Mouse (Mus musculus) lung, embryonic 16.5 days (tissue): Measurements from ENCODE around the gene Bicra. TPM values are rescaled to one million over a fixed set of nuclear protein-coding genes. Genes with fewer than 3 reads are reported as not detected.
A peak's percentile ranks its signal among the peaks of the same experiment; 100 is the strongest.

ENCODE experiments used
- ATAC-seq: fragments of 200-750 bp; cut with Nextera tagmentation; 2 replicates; pipeline ENCODE4 v1.8.0; 2017; ENCODE audit warnings: low read depth, mild to moderate bottlenecking, moderate library complexity
- H3K27ac ChIP-seq: fragments of 300-500 bp; sonication (generic); 2 replicates; pipeline ENCODE4 v1.5.1; 2014; ENCODE audit warnings: mild to moderate bottlenecking, control low read depth, low read length
- H3K27me3 ChIP-seq: fragments of 300-500 bp; sonication (generic); 2 replicates; pipeline ENCODE4 v1.6.1; 2014; ENCODE audit warnings: low read depth, low read length, mixed read lengths; ENCODE audit not compliant: control insufficient read depth, insufficient read depth
- H3K36me3 ChIP-seq: fragments of 300-500 bp; sonication (generic); 2 replicates; pipeline ENCODE4 v1.6.1; 2014; ENCODE audit warnings: low read length; ENCODE audit not compliant: control insufficient read depth, insufficient read depth
- H3K4me1 ChIP-seq: fragments of 300-500 bp; sonication (generic); replicated peaks from 2 replicates; pipeline ENCODE4 v1.6.1; 2014; ENCODE audit warnings: low read length, mixed read lengths; ENCODE audit not compliant: control insufficient read depth, insufficient read depth
- H3K4me2 ChIP-seq: fragments of 300-500 bp; sonication (generic); 2 replicates; pipeline ENCODE4 v1.6.1; 2014; ENCODE audit warnings: low read depth, low read length, control low read depth
- H3K4me3 ChIP-seq: fragments of 300-500 bp; sonication (generic); 2 replicates; pipeline ENCODE4 v1.5.1; 2014; ENCODE audit warnings: mild to moderate bottlenecking, low read length, control low read depth
- H3K9ac ChIP-seq: fragments of 300-500 bp; sonication (generic); 2 replicates; pipeline ENCODE4 v1.6.1; 2014; ENCODE audit warnings: low read length, control low read depth
- H3K9me3 ChIP-seq: fragments of 300-500 bp; sonication (generic); 2 replicates; pipeline ENCODE4 v1.6.1; 2016; ENCODE audit warnings: low read length; ENCODE audit not compliant: control insufficient read depth
- WGBS: fragments of 180-500 bp; shearing (Covaris S2); extraction: QIAGEN DNeasy Blood & Tissue Kit; methylation state at CpG from one replicate; pipeline ENCODE4 v1.1.7; 2014; 5-methylcytosine and 5-hydroxymethylcytosine counted together
- polyA plus RNA-seq: library from polyadenylated mRNA; unstranded; fragments of >200 nt; fragmentation: Nextera tagmentation; extraction: Ambion mirVana; gene quantifications from 2 replicates; pipeline ENCODE4 v1.2.1, GENCODE M21; 2015

Gene Bicra
- polyA plus RNA-seq, 1 experiment from 2014 or later = 5.9 TPM

DNA sequence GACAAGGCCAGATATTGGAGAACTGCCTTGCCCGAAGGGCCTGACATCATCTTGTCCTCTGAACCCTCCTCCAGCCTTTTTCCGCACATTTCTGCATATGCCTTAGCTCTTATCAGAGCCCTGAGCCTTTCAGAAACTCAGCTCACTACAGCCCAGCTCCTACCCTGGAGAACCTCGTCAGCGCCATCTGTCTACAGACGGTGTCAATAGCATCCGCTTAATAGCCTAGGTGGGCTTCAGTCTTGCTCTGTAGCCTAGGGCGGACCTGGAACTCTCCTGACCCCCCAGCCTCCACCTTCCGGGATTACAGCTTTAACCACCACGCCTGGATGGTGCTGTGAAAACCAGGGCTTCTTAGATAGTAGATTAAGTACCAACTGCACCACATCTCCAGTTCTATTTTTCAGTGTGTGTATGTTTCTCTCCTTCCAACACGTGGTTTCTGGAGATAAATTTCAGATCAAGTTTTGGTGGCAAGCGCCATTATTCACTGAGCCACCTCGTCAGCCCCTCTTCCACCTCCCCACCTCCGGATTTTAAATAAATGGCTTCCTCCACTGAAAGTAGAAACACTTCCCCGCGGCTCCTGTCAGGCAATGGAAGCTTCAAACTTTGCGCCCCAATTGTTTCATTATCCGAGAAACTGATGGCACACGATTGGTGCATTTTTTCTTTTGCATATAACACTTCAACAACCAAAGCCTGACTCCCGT lies 4.3 kb upstream of the Bicra start:
- H3K27ac ChIP-seq = peak overlapping the region; percentile 86
- 3% methylated on average over 19 of the region's 19 CpGs for WGBS
- no peaks in the 10 kb centered on the region for H3K36me3 ChIP-seq
- peak overlapping the region; percentile 84 for H3K4me2 ChIP-seq
- H3K4me1 ChIP-seq = peaks cover 24% of the 10 kb centered on the region
- no peaks in the 10 kb centered on the region for H3K9me3 ChIP-seq
- peak overlapping the region; percentile 65 for H3K4me3 ChIP-seq
- H3K27me3 ChIP-seq = no peaks in the 10 kb centered on the region
- peak overlapping the region; percentile 75 for H3K9ac ChIP-seq
- peak; percentile 18; the same call in 1 of the 2 replicates for ATAC-seq

DNA sequence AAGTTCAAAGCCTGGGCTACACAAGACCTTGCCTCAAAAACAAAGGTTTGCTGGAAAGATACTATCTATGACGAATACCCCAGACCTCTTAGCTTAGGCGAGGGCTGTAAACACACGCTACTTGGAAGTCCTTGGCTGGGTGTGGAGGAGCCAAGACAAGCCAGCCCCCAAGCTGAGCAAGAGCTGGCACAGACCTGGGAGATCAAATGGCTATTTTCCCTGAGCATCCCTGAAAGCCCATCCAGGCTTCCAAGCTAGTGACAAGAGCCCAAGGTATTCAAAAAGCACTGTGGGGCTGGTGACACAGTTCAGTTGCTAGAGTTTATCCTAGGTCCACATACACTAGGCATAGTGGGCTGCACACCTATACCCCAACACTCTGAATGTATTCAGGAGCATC lies 2.9 kb upstream of the Bicra start:
- H3K27me3 ChIP-seq = no peaks in the 10 kb centered on the region
- ATAC-seq = no peak
- H3K9me3 ChIP-seq = no peaks in the 10 kb centered on the region
- WGBS = 84% methylated on average over 3 of the region's 3 CpGs
- no peaks in the 10 kb centered on the region for H3K36me3 ChIP-seq
- no peak overlapping the region for H3K4me2 ChIP-seq
- no peak overlapping the region for H3K4me3 ChIP-seq
- H3K4me1 ChIP-seq = peaks cover 29% of the 10 kb centered on the region
- no peak overlapping the region for H3K27ac ChIP-seq
- no peak overlapping the region for H3K9ac ChIP-seq

DNA sequence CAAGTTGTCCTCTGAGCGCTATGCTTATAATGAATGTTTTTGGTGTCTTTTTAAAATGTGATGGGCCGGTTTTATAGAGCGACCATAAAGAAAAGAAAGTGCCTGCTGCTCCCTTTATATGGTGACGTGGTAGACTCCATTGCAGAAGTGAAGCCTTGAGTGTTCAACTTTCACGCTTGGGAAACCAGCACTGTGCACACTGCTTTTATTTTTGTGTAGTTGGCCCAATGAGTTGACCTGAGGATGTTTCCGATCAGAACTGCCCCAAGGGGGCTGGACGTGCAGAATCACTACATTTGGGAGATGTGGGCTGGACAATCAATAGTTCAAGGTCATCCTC lies 1.8 kb upstream of the Bicra start:
- Histone ChIP-seq H3K4me3 (peak overlapping the region; percentile 63), H3K27ac (no peak overlapping the region), H3K9me3 (no peaks in the 10 kb centered on the region), H3K36me3 (no peaks in the 10 kb centered on the region), H3K4me1 (peaks cover 39% of the 10 kb centered on the region), H3K4me2 (peak overlapping the region; percentile 77), H3K9ac (peak overlapping the region; percentile 90), H3K27me3 (no peaks in the 10 kb centered on the region)
- ATAC-seq = no peak
- 77% methylated on average over 7 of the region's 7 CpGs for WGBS

DNA sequence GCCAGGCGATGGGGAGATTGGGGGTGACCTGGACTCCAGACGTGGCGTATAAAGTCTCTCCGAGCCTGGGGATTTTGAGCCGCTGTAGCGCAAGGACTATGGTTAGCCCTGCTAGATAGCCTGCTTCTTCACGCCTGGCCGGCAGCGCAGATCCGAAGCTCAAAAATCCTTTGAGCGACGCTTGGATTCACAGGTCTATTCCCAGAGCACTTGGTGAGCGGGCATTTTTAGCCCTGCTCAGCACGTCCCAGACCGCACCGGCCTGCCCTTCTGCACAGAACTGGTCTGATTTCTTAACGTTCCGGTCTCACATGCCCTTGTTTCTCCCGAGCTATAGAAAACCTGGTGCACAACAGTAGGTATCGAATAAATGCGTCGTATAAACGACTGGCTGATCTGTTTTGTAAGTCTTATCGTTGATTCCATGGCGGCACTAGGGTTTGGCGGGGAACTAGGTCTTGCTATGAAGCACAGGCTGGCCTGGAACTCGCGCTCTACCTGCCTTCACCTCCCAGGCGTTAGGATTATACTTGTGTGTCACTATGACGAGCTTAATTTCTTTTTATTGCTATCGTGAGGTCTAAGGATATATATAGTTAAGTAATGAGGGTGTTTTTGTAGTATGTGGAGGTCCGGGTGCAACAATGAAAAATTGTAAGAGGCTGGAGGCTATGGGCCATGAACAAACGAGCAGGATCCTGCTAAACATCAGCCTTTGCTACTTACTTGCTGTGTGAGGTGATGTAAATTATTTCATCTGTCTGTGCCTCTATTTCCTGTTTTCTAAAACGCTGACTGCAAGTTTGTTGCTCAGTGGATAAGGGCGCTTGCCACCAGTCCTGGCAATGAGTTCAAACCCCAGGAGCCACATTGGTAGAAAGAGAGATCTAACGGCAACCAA lies 1.2 kb upstream of the Bicra start:
- 6% methylated on average over 36 of the region's 36 CpGs for WGBS
- H3K4me3 ChIP-seq = peak overlapping the region; percentile 63
- H3K27ac ChIP-seq = peak overlapping the region; percentile 84
- no peaks in the 10 kb centered on the region for H3K27me3 ChIP-seq
- H3K9me3 ChIP-seq = no peaks in the 10 kb centered on the region
- H3K36me3 ChIP-seq = no peaks in the 10 kb centered on the region
- no peak for ATAC-seq
- peak overlapping the region; percentile 90 for H3K9ac ChIP-seq
- H3K4me2 ChIP-seq = peak overlapping the region; percentile 77
- H3K4me1 ChIP-seq = peaks cover 43% of the 10 kb centered on the region

DNA sequence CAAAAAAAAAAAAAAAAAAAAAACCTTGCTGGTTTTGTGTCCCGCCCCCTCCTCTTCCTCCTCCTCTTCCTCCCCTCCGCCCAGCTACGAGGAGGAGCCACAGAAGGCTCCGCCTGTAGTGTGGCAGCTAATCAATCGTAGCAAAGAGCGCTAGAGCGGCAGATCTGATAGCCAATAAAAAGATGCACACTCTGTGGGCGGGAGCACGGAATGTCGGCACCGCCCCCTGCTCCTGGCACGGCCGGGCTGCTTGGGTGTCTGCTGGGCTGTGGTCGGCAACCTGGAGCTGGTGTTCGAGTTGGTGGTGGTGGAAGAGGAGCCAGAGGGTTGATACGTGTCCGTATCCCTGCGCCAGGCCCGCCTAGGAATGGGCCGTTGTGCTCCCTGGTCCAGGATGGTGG lies 443 bp upstream of the Bicra start:
- peaks cover 48% of the 10 kb centered on the region for H3K4me1 ChIP-seq
- peak; percentile 81 for ATAC-seq
- WGBS = 0% methylated on average over 19 of the region's 20 CpGs
- H3K4me3 ChIP-seq = peak overlapping the region; percentile 63
- H3K36me3 ChIP-seq = no peaks in the 10 kb centered on the region
- no peaks in the 10 kb centered on the region for H3K9me3 ChIP-seq
- H3K27ac ChIP-seq = peak overlapping the region; percentile 93
- H3K4me2 ChIP-seq = peak overlapping the region; percentile 77
- peak overlapping the region; percentile 90 for H3K9ac ChIP-seq
- no peaks in the 10 kb centered on the region for H3K27me3 ChIP-seq

DNA sequence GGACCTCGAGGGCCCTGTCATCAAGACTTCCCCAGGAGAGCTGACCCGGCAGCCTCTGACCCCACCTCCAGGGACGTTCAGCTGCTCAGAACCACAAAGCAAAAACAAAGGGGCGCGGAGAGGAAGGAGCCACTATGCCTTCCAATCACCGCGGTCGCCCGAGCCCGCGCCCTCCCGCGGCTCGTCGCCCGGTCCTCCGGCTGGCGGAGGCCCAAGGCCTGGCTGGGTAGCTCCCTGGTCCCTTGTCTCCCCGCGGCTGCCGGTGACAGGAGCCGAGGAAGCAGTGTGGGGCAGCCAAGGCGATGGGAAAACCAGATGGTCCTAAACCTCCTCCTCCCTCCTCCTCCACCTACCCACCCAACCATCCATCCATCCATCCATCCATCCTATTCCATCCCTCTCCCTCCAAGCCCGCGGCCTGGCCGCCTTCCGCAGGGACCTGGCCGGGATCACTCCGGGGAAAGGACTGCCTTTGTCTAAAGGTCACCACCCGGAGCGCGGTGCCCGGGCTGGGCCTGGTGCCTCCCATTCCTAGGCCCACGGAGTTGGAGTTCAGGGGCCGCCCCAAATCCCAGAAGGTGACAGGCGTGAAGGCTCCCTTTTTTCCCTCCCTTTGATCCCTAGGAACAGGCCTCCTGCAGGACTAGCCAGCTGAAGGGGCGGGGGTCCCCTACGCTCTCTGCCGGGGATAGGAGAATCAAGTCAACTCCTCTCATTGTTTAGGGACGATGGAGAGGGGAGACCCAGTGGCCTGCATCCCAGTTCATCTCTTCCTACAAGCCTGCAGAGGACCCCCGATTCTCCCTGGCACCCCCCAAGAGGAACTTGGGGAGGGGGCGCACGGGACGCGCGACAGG lies 1.0 kb downstream of the Bicra start:
- Histone ChIP-seq H3K4me1 (peaks cover 44% of the 10 kb centered on the region), H3K9me3 (no peaks in the 10 kb centered on the region), H3K4me2 (peak overlapping the region; percentile 73), H3K9ac (peak overlapping the region; percentile 81), H3K27ac (peak overlapping the region; percentile 93), H3K36me3 (no peaks in the 10 kb centered on the region), H3K27me3 (no peaks in the 10 kb centered on the region), H3K4me3 (peak overlapping the region; percentile 63)
- under 1% methylated on average over 44 of the region's 46 CpGs for WGBS
- peak; percentile 18 for ATAC-seq

DNA sequence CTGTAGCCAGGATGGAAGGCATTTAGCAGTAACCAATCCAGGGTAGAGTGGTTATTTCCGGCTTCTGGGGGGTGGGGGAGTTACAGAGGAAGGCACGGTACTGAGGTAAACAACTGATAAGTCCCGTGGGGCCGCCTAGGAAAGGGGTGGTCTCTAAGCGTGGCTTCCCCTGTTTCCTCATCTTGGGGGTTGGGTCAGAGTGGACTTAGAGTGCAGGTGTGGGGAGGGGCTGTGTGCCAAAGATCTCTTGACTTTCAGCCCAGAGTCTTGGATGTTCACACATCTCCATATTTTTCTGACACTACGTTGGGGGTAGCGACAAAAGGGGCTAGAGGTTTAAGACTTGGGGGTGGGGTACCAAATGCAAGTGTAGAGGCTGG lies 1.6 kb downstream of the Bicra start:
- H3K9ac ChIP-seq = peak overlapping the region; percentile 81
- H3K4me2 ChIP-seq = peak overlapping the region; percentile 73
- H3K4me3 ChIP-seq = peak overlapping the region; percentile 63
- no peaks in the 10 kb centered on the region for H3K27me3 ChIP-seq
- no peaks in the 10 kb centered on the region for H3K36me3 ChIP-seq
- H3K4me1 ChIP-seq = peaks cover 42% of the 10 kb centered on the region
- peak; percentile 34 for ATAC-seq
- H3K27ac ChIP-seq = peak overlapping the region; percentile 93
- no peaks in the 10 kb centered on the region for H3K9me3 ChIP-seq
- WGBS = 0% methylated on average over 7 of the region's 7 CpGs

DNA sequence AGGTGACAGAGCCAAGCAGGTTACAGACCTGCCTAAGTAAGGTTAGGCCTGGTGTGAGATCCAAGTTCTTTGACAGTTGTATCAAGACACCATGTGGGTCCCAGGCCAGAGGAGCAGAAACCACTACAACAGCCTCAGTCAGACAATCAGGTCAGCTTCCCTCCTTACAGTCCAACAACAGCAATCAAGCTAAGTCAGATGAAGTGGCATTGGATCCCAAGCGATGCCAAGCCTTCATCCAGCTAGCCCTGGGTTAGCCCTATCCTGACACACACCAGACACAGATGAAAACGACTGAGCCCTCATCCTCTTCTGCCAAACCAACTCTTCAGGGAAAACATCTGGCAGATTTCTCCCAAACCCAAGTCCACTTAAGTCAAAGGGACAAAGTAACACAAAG lies 2.2 kb downstream of the Bicra start:
- no peaks in the 10 kb centered on the region for H3K36me3 ChIP-seq
- no peak for ATAC-seq
- peaks cover 42% of the 10 kb centered on the region for H3K4me1 ChIP-seq
- peak overlapping the region; percentile 73 for H3K4me2 ChIP-seq
- 46% methylated on average over 2 of the region's 2 CpGs for WGBS
- peak overlapping the region; percentile 63 for H3K4me3 ChIP-seq
- H3K27ac ChIP-seq = peak overlapping the region; percentile 93
- no peaks in the 10 kb centered on the region for H3K9me3 ChIP-seq
- H3K9ac ChIP-seq = peak overlapping the region; percentile 81
- no peaks in the 10 kb centered on the region for H3K27me3 ChIP-seq

DNA sequence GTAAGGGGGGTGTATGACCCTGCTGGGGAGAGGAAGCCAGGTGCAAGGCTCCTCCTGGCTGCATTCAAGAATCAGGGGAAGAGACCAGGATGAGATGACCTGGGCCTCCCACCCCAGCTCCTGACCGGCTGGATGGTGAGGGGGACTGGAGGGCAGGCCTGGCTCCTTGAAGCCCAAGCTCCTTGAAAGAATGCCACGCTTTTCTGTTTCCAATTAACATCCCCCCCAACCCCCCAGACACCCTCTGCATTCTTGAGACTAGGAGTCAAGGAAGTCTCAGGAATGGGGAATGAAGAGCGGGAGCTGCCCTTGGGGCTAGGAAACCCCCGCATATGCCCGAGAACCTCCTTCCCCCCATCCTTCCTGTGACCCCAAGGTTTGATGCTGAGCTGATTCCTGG lies 3.2 kb downstream of the Bicra start:
- no peak overlapping the region for H3K4me2 ChIP-seq
- no peaks in the 10 kb centered on the region for H3K27me3 ChIP-seq
- no peaks in the 10 kb centered on the region for H3K36me3 ChIP-seq
- H3K4me1 ChIP-seq = peaks cover 32% of the 10 kb centered on the region
- no peak overlapping the region for H3K27ac ChIP-seq
- H3K4me3 ChIP-seq = no peak overlapping the region
- no peaks in the 10 kb centered on the region for H3K9me3 ChIP-seq
- 31% methylated on average over 5 of the region's 5 CpGs for WGBS
- peak overlapping the region; percentile 30; the same call in 1 of the 2 replicates for H3K9ac ChIP-seq
- no peak for ATAC-seq
